Mouse (Mus musculus) heart, postnatal 0 days (tissue): ENCODE results near the gene Kcnk2.

Experiments
- CTCF ChIP-seq: IDR thresholded peaks from 2 replicates; pipeline ENCODE4 v1.5.1; 2016; ENCODE audit warnings: antibody characterized with exemption, control low read depth, low read depth
- EP300 ChIP-seq: IDR thresholded peaks from 2 replicates; pipeline ENCODE4 v1.6.1; 2016; ENCODE audit warnings: antibody characterized with exemption, low read depth

- TF ChIP-seq CTCF, result no peak
- TF ChIP-seq EP300, result no peak
Observed at GRCm38 (mm10) chr1:189253631-189254030, 148.4 kb downstream of the Kcnk2 start.
